Mouse (Mus musculus): ENCODE measurements around the gene Zcrb1.

GRCm38 (mm10) chr15:93405446-93405986 lies 7.4 kb upstream of the Zcrb1 start:
- TF ChIP-seq CTCF (IDR thresholded peaks at IDR 0.05; ENCODE audit: borderline replicate concordance, extremely low read depth, insufficient read depth, insufficient read length) (no peak), POLR2A (IDR thresholded peaks at IDR 0.05; ENCODE audit: borderline replicate concordance, extremely low read depth, insufficient read depth, insufficient read length, poor library complexity, severe bottlenecking) (no peak)

All from brain, embryonic 14.5 days (tissue).